ENCODE assay signal across 8 mouse cellular contexts in genomic region chr9:82975342-82976215, GRCm38 (mm10). TPM values are rescaled to one million over a fixed set of nuclear protein-coding genes. Genes with fewer than 3 reads are reported as not detected.
DNase-seq lines count a peak whose midpoint lies in the region; ATAC-seq and TF ChIP-seq lines count a peak whose summit lies in the region.

TSS of gene Phip (minus strand) at chr9:82975516.

- TF ChIP-seq POLR2A in limb, embryonic 14.5 days (IDR thresholded peaks at IDR 0.05; ENCODE audit: borderline replicate concordance, extremely low read depth, insufficient read depth, insufficient read length): peak; percentile 88; the same call in 1 of the 2 replicates

- WGBS in embryonic facial prominence, embryonic 13.5 days: under 1% methylated on average over 74 of the region's 79 CpGs
- under 1% methylated on average over 61 of the region's 79 CpGs for WGBS in limb, embryonic 14.5 days
- WGBS in midbrain, postnatal 0 days: under 1% methylated on average over 55 of the region's 79 CpGs

- peaks cover 10% of the 10 kb centered on the region for H3K4me1 ChIP-seq in embryonic facial prominence, embryonic 13.5 days
- H3K4me1 ChIP-seq in limb, embryonic 14.5 days (ENCODE audit: control insufficient read depth, insufficient read depth, low read length): peaks cover 7% of the 10 kb centered on the region
- H3K4me1 ChIP-seq in midbrain, postnatal 0 days (ENCODE audit: insufficient read depth, low read length): no peaks in the 10 kb centered on the region

- ATAC-seq in embryonic facial prominence, embryonic 13.5 days (ENCODE audit: insufficient number of reproducible peaks, insufficient read depth, low FRiP score, low TSS enrichment, low read depth): peak; percentile 83
- ATAC-seq in limb, embryonic 14.5 days (ENCODE audit: low FRiP score, low read depth): peak; percentile 88
- ATAC-seq in midbrain, postnatal 0 days (ENCODE audit: low FRiP score): peak; percentile 86

- H3K9me3 ChIP-seq in embryonic facial prominence, embryonic 13.5 days: no peaks in the 10 kb centered on the region
- no peaks in the 10 kb centered on the region for H3K9me3 ChIP-seq in limb, embryonic 14.5 days (ENCODE audit: control insufficient read depth, low read length)
- no peaks in the 10 kb centered on the region for H3K9me3 ChIP-seq in midbrain, postnatal 0 days (ENCODE audit: low read length)

- peak; percentile 39; the same call in 1 of the 2 replicates for TF ChIP-seq CTCF in midbrain, postnatal 0 days (IDR thresholded peaks at IDR 0.05)

- H3K9ac ChIP-seq in embryonic facial prominence, embryonic 13.5 days: peak within 1 kb of the TSS; percentile 96
- peak within 1 kb of the TSS; percentile 95 for H3K9ac ChIP-seq in limb, embryonic 14.5 days (ENCODE audit: low read depth, low read length, severe bottlenecking)
- H3K9ac ChIP-seq in midbrain, postnatal 0 days (replicated peaks; ENCODE audit: low read length, poor library complexity, severe bottlenecking): peak within 1 kb of the TSS; percentile 87

- H3K4me2 ChIP-seq in embryonic facial prominence, embryonic 13.5 days: peak within 1 kb of the TSS; percentile 70
- peak within 1 kb of the TSS; percentile 67 for H3K4me2 ChIP-seq in limb, embryonic 14.5 days (replicated peaks; ENCODE audit: low read depth, low read length, severe bottlenecking)
- H3K4me2 ChIP-seq in midbrain, postnatal 0 days (ENCODE audit: low read depth, low read length, poor library complexity, severe bottlenecking): peak within 1 kb of the TSS; percentile 82

- peak within 1 kb of the TSS; percentile 92 for H3K4me3 ChIP-seq in embryonic facial prominence, embryonic 13.5 days
- H3K4me3 ChIP-seq in limb, embryonic 14.5 days (replicated peaks; ENCODE audit: low read length): peak within 1 kb of the TSS; percentile 95
- peak within 1 kb of the TSS; percentile 66 for H3K4me3 ChIP-seq in midbrain, postnatal 0 days (ENCODE audit: low read depth, low read length)

- H3K36me3 ChIP-seq in embryonic facial prominence, embryonic 13.5 days: no peaks in the 10 kb centered on the region
- H3K36me3 ChIP-seq in limb, embryonic 14.5 days (ENCODE audit: control insufficient read depth, insufficient read depth, low read length): peaks cover under 1% of the 10 kb centered on the region; the same call in 1 of the 2 replicates
- H3K36me3 ChIP-seq in midbrain, postnatal 0 days (ENCODE audit: insufficient read depth, low read length): no peaks in the 10 kb centered on the region

- H3K27ac ChIP-seq in embryonic facial prominence, embryonic 13.5 days: peak within 1 kb of the TSS; percentile 100
- H3K27ac ChIP-seq in limb, embryonic 14.5 days (replicated peaks; ENCODE audit: low read depth, low read length): peak within 1 kb of the TSS; percentile 100
- H3K27ac ChIP-seq in midbrain, postnatal 0 days (ENCODE audit: low read depth, low read length): peak within 1 kb of the TSS; percentile 100

- H3K27me3 ChIP-seq in embryonic facial prominence, embryonic 13.5 days: no peaks in the 10 kb centered on the region
- H3K27me3 ChIP-seq in limb, embryonic 14.5 days (ENCODE audit: control insufficient read depth, insufficient read depth, low read length): no peaks in the 10 kb centered on the region
- no peaks in the 10 kb centered on the region for H3K27me3 ChIP-seq in midbrain, postnatal 0 days (ENCODE audit: insufficient read depth, low read length)

- DNase-seq in 3134 (ENCODE audit: extremely low read depth, insufficient read length, low spot score): peak; percentile 94
- DNase-seq in adrenal gland, postnatal 36 days: peak; percentile 95 to 97
- DNase-seq in heart, adult 18-20 months: peak; percentile 95 to 96
- peak; percentile 90 to 91 for DNase-seq in kidney, adult 8-10 months
- DNase-seq in limb, embryonic 14.5 days (ENCODE audit: low spot score): peak; percentile 93
- peak; percentile 97 for DNase-seq in midbrain, postnatal 0 days (ENCODE audit: low spot score)
- peak; percentile 84 to 86 for DNase-seq in spleen, postnatal 14 days (ENCODE audit: low spot score in 2 of 2)

RNA-seq across cellular contexts. Expression of gene Phip, which starts in this region (rescaled TPM):
- total RNA-seq in adrenal gland, postnatal 36 days (2021): 100 to 1,000 TPM in 1 of 2 experiments, 10 to 100 TPM in 1; 79.6 to 108 TPM
- polyA plus RNA-seq in embryonic facial prominence, embryonic 13.5 days (2015; fragmentation: Nextera tagmentation; extraction: Ambion mirVana): 116 and 118 TPM in 2 replicates
- total RNA-seq in heart, adult 18-20 months (2021): 10 to 100 TPM; 25.5 to 31.3 TPM
- 16.3 and 16.9 TPM in 2 replicates for polyA plus RNA-seq in limb, embryonic 14.5 days (2012; rRNA removed)
- polyA plus RNA-seq in limb, embryonic 14.5 days (2014; fragmentation: Nextera tagmentation; extraction: Ambion mirVana): 84.1 and 94.7 TPM in 2 replicates
- 50.6 and 80.6 TPM in 2 replicates for total RNA-seq in midbrain, postnatal 0 days (2014; rRNA removed)
- 43.8 and 52.1 TPM in 2 replicates for polyA plus RNA-seq in midbrain, postnatal 0 days (2015; fragmentation: Nextera tagmentation; extraction: Ambion mirVana)

Comparison
In these comparisons a context has a peak if more than half of its experiments do, and no peak if none do; other contexts are left out.
1. Peak in every context shown above with its lines: DNase-seq, ATAC-seq, H3K4me3 ChIP-seq and H3K27ac ChIP-seq.